Mouse (Mus musculus): Measurements from ENCODE around the gene Grin3b.

Grin3b gene

DNA sequence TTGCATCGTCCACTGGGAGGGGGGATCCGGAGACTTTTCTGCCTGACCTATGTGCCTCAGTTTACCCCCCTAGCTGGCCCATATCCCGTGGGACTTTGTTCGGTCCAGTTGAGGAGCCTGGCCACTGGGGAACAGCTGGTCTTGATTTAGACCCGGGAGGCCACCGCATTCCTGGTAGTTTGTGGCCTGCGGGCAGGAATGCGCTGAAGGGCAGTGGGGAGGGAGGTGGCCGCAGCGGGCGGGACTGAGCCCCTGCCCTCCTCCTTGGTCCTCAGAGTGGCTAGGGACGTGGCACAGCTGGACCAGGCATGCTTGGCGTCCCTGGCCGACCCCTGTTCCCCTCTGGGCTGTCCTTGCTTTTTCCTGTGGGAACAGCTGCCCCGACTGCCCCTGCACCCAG, 19.4 kb downstream of the Grin3b start:
- no peak for DNase-seq

DNA sequence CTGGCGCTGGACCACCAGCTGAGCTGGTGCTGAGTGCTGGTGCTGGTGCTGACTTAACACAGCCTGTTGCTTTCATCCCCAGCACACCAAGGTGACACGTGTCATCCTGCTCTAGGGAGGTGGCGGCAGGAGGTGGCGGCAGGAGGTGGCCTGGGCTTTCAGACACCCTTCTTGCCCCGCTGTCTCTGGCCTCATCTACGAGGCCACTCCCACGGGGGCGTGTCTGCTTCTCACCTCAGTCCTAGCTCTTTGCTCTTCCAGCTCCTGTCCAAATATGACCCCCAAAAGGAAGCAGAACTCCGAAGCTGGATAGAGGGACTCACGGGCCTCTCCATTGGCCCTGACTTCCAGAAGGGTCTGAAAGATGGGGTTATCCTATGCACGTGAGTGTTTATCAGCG, 20.6 kb downstream of the Grin3b start:
- DNase-seq, result no peak

DNA sequence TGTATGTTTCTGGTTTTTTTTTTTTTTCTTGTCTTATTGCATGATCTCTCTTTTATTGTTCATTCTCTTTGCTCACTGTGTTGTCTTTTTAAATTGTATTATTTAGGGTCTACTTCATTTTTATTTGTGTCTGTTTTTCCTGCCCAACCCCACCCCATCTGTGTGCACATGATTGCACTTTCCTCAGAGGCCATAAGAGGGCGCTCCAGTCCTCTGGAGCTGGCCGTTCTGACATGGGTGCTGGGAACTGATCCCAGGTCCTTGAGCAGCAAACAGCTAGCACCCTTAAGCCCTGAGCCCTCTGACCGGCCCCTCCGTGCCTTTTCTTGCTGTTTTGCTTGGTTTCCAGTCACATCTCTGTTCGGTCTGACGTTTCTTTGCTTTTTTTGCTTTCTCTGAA, 21.0 kb downstream of the Grin3b start:
- no peak for DNase-seq

DNA sequence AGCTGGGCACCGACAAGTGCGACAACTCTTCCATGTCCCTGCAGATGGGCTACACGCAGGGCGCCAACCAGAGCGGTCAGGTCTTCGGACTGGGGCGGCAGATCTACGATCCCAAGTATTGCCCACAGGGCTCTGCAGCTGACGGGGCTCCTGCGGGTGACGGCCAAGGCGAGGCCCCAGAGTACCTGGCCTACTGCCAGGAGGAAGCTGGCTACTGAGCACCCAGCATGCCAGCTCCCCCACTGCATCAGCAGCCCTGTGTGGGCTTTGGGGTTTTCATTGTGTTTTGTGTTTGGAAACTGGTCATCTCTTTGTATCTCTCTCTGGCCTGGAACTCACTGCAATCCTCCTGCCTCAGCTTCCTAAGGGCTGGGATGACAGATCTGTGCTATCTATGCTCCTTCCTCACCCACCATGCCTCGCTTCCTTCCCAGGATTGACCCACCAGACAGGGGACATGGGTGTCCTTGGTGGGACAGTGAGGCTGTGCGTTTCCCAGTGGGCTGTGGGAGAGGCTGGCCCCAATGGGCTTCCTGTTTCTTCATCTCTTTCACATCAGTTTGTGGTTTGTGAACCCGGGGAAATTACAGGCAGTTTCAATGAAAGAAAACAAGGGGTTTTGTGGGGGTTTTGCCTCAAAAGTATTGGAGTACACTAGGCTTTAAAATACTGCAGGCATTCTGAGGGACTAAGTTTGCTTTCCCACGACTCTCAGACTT, 24.0 kb downstream of the Grin3b start:
- peak; percentile 52 for DNase-seq

DNA sequence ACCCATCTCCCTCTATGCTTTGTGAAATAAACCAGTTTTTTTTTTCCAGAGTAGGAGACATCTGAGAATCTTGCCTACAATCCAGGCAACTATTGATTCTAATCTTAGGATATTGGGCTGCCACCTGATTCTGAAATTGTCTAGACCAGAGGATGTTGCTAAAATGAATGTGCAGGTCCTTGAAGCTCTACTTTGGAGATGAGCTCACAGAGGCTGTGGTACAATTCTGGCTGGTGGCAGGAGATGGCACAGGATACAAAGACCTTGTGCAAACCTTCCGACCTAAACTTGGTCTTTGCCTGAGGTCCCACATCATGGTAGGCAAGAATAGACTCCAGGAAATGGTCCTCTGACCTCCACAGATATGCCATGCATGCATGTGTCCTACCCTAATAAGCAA, 25.1 kb downstream of the Grin3b start:
- no peak for DNase-seq

DNA sequence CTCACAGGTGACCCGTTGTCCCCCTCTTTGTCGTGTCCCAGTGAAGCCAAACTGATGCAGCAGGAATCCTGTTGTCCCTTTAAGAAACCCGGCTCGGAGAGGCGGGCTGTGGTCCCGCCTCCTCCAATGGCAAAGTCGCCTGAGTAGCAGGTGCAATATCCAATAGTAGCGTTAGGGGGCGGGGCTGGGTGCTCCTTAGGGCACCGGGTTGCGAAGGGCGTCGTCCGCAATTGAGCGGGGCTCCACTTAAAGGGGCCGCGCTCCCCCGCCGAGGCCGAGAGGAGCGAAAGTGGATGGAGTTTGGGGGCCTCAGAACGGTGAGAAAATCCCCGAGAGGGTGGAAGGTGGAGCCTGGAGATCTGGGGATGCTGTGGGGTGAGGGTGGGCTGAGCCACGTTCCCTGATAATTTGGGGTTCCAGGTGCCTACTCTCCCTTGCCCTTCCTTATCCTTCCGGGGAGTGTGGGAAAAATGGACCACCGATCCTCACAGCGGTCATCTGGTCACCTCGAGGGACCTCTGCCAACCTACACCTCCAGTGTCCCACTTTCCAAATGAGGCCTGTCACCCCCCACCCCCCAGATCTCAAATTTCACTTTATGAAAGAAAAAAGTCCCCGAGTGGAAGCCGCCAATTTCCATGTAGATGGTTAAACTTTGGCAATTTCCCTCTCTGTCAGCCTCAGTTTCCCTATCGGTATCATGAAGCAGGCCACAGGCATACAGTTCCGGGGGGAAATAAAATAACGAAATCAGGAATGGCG, 25.9 kb downstream of the Grin3b start, which contains the start of gene Abca7:
Gene Abca7, plus strand, starts transcription at position 223 of the 762 bp plus-strand sequence.
- DNase-seq, result peak; percentile 99

DNA sequence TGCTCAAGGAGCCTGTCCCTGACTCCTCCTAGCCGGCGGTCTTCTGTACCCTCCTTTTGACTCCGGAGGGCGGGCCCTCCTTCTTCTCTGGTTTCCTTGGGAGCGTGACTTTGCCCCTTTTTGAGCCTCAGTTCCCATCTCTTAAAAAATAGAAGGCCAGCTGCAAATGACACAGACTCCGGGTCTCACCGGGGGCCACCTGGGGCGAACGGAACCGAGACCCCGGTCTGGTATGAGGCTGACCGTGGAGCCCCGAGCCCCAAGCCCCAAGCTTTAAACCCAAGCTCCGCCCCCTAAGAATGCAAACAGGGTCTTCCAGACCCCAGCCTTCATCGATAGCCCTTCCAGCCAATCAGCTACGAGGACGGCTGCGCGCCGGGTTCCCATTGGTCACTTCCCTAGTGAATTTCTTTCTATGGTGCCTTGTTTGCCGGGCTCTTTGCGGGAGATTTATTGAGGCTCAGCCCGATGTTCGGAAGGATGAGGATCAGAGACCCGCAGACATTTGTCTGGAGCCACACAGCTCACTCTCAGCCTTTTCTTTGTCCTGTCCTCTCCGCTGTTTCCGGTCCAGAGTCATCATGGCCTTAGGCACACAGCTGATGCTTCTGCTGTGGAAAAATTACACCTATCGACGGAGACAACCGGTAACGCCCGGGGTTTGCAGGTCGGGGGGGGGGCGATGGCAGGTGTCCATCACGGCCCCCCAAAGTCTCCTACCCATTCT, 26.7 kb downstream of the Grin3b start:
- peak; percentile 81 for DNase-seq

DNA sequence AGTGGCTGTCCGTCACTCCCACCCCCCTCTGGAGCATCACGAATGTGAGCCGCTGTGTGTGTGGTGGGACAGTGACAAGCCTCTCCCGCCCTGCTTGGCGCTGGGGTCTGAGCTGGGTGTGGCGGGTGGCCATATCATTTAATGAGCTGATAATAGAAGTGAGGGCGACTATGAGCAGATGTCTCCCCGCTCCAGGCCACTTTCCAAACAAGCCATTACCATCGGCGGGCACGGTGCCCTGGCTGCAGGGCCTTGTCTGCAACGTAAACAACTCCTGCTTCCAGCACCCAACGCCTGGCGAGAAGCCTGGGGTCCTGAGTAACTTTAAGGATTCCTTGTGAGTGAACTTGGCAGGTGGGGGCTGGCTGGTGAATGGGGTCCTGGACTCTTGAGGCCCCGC, 27.3 kb downstream of the Grin3b start:
- no peak for DNase-seq

DNA sequence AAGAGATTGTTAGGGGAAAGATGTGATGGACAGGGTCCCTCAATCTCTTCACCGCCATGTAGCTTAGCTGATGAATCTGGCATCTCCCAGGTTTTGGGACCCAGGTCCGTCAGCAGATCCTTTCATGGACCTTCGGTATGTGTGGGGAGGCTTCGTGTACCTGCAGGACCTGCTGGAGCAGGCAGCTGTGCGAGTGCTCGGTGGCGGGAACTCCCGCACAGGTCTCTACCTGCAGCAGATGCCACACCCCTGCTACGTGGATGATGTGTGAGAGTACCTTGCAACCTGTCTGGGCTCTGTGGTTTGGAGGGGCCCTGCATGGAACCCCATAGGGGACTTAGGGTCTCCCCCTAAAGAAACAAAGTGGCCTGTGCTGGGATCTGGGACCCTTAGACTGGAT, 31.4 kb downstream of the Grin3b start:
- DNase-seq, result no peak

DNA sequence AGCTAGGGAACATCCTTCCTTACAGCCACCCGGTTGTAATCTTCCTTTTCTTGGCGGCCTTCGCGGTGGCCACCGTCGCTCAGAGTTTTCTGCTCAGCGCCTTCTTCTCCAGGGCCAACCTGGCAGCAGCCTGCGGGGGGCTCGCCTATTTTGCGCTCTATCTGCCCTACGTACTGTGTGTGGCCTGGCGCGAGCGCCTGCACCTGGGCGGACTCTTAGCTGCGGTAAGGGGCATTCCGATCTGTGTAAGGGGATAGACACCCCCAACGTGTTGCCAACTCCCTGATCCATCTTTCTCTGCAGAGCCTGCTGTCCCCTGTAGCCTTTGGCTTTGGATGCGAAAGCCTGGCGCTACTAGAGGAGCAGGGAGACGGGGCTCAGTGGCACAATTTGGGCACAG, 32.3 kb downstream of the Grin3b start:
- no peak for DNase-seq

DNA sequence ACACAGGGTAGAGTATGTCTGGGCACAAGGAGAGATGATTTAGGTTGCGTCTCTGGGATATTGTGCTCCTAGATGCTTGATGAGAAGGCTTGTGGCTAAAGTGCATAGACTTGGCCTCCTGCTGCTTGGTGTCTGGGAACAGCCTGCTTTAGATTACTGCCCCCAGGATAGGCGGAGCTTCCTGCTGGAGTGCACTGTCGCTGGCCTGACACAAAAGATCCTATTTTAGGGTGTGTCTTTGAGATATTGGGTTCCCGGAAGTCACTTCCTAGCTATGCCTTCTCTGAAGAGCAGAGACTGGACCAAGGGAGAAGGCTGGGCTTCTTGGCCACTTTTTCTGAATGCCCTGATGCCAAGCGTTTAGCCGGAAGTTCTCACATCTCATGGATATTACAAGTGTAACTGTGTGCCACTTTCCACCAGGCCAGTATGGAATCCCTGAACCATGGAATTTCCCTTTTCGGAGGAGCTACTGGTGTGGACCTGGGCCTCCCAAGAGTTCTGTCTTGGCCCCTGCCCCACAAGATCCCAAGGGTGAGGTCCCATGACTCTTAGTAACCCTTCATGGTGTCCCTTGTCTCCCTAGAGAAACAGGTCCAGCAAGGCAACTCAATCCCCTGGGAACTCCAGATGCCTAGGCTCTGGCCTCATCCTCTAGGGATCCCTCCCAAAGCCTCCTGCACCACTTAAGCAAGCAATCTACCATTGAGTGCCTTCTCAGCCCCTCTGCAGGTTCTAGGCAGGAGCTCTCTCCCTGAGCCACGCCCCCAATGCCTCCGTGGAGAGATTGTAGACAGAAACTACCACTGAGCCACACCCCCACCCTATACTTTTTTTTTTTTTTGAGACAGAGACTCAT, 33.1 kb downstream of the Grin3b start:
- DNase-seq, result no peak

DNA sequence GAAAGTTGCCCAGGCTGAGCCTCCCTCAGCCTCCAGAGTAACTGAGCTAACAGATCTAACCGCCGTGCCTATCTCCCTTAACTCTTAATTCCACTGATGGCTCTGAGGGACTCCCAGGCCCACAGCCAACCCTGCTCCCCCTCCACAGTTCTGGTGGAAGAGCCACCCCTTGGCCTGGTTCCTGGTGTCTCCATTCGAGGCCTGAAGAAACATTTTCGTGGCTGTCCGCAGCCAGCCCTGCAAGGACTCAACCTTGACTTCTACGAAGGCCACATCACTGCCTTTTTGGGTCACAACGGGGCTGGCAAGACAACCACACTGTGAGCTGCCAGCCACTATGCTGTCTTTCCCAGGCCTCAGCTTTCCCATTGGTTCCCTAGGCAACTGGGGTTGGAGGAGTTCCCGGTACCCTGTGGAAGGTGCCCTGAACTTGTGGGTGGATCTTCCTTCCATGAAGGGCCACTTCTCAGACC, 33.8 kb downstream of the Grin3b start:
- DNase-seq, result no peak

DNA sequence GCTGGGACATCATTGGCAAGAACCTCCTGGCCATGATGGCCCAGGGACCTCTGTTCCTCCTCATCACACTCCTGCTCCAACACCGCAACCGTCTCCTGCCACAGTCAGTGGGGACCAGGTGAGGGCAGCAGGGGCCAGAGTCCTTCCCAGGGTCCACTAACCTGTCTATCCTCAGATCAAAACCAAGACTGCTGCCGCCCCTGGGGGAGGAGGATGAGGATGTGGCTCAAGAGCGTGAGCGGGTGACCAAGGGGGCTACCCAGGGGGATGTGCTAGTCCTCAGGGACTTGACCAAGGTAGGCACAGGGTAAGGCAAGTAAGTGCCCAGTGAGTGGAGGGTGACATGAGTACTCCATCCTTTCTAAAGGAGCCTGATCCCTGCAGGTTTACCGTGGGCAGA, 41.2 kb downstream of the Grin3b start:
- DNase-seq, result no peak

DNA sequence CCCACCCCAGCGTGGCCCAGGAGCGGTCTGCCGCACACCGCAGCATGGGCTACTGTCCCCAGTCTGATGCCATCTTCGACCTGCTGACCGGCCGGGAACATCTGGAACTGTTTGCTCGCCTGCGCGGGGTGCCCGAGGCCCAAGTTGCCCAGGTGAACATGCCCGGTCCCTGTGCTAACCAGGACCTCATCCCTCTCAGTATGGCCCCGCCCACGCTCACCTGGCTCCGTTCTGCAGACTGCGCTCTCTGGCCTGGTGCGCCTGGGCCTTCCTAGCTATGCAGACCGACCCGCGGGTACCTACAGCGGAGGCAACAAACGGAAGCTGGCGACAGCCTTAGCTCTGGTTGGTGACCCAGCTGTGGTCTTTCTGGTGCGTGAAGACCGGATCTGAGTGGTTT, 43.1 kb downstream of the Grin3b start:
- DNase-seq, result no peak

DNA sequence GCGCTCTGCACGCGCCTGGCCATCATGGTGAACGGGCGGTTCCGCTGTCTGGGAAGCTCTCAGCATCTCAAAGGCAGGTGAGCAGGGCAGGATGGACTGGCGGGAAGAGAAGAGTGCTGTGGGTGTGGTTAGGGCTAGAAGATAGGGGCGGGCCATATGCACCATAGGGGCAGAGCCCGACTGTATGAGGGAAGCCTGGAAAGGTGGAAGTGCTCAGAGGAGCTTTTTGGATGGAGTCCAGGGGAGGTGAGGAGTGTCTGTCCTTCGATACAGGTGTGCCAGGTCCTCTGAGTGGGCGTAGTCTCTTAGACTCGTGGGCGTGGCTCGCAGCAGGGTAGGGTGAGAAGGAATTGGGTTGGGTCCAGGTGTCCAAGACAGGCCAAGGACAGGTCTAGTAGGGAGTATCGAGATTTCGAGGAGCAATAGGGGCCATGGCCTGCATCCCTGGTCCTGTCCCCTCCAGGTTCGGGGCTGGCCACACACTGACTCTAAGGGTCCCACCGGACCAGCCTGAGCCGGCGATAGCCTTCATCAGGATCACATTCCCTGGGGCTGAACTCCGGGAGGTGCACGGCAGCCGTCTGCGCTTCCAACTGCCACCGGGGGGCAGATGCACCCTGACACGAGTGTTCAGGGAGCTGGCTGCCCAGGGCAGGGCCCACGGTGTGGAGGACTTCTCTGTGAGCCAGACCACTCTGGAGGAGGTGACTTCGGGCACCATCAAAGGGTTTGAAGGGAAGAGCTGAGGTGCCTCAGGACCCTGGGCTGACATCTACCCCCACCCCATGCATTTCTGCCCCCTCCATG, 44.2 kb downstream of the Grin3b start:
- DNase-seq, result peak; percentile 57

DNA sequence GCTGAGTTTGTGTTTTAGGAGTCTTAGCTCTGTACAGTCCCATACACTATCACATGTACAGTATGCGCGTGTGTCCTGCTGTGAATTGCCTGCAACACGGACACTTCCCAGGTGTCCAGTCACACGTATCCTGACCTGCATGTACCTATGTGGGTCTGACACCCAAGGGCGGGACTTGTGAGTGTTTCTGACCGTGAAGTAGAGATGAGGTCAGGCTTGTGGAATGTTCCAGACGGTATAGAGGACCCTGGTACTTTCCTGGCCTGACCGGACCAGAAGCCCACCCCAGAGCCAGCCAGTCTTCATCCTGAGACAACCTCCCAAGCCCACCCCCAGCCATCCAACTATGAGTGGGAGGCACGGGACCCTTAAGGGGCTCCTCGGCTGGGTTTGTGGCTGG, 45.1 kb downstream of the Grin3b start:
- no peak for DNase-seq

DNA sequence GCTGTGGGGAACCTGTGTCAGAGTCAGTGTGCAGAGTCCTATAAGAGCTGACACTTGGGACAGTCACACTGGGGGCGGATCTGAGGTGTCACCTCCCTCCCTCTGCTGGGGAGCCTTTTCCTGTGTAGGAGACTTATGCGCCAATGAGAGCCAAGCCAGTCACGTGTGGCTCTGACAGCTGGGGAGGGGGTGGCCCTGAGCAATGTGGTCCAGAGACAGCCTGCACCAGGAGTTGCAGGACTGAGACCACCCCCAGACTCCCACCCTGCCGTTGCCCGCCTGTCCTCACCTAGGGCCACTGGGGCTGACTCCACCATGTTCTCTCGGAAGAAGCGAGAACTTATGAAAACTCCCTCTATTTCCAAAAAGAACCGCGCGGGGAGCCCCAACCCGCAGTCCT, 46.0 kb downstream of the Grin3b start, which contains the start of gene Arhgap45:
Gene Arhgap45, plus strand, starts transcription at position 143 of the 400 bp plus-strand sequence.
- peak; percentile 89 for DNase-seq

DNA sequence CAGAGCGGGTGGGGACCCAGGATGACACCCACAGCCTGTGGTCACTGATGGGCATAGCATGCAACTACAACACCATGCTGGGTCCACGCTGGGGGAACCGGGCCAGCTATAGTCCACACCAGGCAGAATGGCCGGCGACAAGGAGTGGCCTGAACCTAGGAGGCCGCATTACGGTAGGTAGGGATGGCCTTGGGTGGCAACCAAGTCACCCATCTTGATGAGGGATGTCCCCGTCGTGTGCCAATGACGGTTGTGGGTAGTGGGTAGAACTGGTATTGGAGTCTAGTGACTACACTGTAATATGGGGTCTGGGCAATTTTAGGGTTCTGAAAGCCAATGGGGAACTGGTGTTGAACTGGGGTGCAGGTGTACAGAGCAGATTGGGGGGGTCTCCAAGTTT, 46.4 kb downstream of the Grin3b start:
- no peak for DNase-seq

DNA sequence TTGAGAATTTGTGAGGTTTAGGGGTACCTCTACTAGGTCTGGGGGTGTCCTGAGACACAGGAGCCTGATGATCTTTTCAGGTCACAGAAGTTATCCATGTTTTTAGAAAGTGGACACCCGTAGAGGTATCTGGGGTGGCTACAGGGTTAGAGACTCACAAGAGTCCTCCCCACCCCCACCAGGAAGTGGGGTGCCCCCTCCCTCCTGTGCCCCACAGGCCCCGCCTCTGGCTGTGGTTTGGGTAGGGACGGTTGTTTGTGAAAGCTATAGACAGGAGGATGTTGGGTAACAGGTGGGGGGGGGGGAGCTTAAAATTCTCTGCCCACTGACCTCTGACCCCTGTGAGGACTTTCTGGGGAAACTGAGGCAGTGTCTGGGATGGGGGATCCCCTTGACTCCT, 46.8 kb downstream of the Grin3b start:
- peak; percentile 97 for DNase-seq

DNA sequence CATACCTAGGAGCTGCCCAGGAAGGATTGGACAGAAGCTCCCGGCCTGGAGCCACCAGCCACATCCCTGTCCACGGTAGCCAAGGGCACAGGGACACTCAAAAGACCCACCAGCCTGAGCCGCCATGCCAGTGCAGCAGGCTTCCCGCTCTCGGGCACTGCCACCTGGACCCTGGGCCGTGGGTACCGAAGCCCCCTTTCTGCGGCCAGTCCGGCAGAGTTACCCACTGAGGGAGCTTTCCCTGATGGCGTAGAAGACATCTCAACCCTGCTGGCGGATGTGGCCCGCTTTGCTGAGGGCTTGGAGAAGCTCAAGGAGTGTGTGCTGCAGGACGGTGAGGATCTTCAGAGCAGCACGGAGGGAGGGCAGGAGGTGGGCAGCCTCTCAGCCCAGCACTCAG, 47.3 kb downstream of the Grin3b start:
- peak; percentile 75 for DNase-seq

DNA sequence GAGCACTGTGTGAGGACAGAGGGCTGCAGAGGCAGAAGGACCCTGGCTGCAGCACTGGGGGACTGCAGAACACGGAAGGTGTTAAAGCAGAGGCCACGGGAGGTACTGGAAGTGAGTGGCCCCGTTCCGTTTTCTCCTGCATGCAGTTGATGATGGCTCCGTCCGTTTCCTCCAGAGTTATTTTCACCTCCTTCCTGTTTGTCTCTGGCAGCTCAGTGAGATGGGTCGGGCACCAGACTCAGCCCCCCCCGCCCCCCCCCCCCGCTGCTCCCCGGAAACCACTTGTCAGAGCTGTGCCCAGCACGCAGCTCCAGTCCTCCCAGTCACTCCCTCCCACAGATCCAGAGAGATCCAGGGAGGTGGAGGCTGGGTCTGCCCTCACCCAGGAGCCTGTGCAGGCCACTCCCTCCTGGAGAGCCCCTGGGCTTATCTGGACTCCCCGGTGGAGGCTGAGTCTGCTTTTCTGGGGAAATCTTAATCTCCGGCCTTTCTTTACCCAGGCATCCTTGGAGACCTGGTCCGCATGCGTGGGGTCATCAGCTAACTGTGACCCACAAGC, 48.3 kb downstream of the Grin3b start:
- DNase-seq, result peak; percentile 75

Data from thymus, postnatal 25 days (tissue).